Mouse (Mus musculus): ENCODE data around the gene Irf8.

DNA sequence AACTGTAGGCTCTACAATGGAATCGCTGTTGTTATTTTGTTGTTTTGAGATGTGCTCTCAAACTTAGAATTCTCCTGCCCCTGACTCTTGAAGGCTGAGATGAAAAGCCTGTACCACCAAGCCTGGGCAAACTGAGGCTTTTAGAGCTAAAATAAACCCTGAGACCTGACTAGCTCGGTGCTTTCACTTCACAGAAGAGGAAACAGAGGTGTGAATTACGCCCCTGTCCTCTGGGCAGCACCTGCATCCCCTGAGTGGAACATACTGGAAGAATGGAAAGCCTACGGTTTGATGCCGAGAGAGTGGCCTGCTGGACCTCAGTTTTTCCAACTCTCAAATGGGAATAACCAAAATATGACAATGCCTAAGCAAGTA, 10.6 kb upstream of the Irf8 start:
- TF ChIP-seq CTCF (IDR thresholded peaks at IDR 0.05; ENCODE audit: borderline replicate concordance, control insufficient read depth, extremely low read depth, insufficient read depth, low read length, poor library complexity) (no peak), POLR2A (IDR thresholded peaks at IDR 0.05; ENCODE audit: control insufficient read depth, extremely low read depth, insufficient read depth, low read length, poor library complexity) (no peak)
